Mouse (Mus musculus): ENCODE data around the gene Slitrk1. TPM values are rescaled to one million over a fixed set of nuclear protein-coding genes. Genes with fewer than 3 reads are reported as not detected.

The Slitrk1 gene
- 1.2 and 1.5 TPM in 2 replicates for polyA plus RNA-seq (2015; fragmentation: Nextera tagmentation; extraction: Ambion mirVana)

DNA sequence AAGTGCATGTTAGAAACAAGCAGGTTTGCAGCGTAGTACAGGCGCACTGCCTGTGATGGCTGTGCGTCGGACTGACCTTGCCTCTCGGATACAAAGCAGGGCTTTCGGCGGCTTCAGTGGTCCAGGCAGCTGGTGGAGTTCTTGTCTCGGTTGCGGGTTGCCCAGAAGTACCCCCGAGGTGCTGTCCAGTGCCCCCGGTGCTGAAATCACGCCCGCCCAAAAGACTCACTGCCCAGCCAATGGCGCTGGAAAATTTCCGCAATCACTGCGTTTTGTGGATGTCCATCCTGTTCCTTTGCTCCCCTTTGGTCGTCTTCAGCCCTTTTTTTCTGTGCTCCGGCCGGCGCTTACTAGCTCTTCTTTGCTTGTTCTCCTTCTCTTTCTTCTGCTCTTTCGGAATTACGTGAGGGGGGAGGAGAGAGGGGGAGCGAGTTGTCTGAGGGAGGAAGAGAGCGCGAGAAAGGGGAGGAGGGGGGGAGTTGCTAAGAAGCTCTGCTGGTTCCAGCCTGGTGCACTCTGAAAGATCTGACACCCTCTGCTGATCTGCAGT, at the start of gene Slitrk1:
Gene Slitrk1 (minus strand): TSS at position 445 of the 550 bp plus-strand sequence.

Data from skeletal muscle tissue, postnatal 0 days (tissue).